Mouse (Mus musculus) embryonic facial prominence, embryonic 12.5 days (tissue): ENCODE measurements around the gene Card10. TPM values are rescaled to one million over a fixed set of nuclear protein-coding genes. Genes with fewer than 3 reads are reported as not detected.
"Not testable (repeated sequence)": the region's sequence is repeated elsewhere in the genome, so short reads cannot be mapped to it uniquely, and the experiment has no call there.

ENCODE experiments used
- ATAC-seq: fragments of 200-750 bp; cut with Nextera tagmentation; 2 replicates; pipeline ENCODE4 v1.8.0; 2017; ENCODE audit not compliant: insufficient number of reproducible peaks, insufficient read depth, low FRiP score, low TSS enrichment
- H3K27ac ChIP-seq: fragments of 300-500 bp; sonication (generic); 2 replicates; pipeline ENCODE4 v1.5.1; 2016; ENCODE audit warnings: mild to moderate bottlenecking
- H3K27me3 ChIP-seq: fragments of 300-500 bp; sonication (generic); 2 replicates; pipeline ENCODE4 v1.6.1; 2016; ENCODE audit warnings: mild to moderate bottlenecking, moderate library complexity
- H3K36me3 ChIP-seq: fragments of 300-500 bp; sonication (generic); 2 replicates; pipeline ENCODE4 v1.6.1; 2016; ENCODE audit warnings: mild to moderate bottlenecking
- H3K4me1 ChIP-seq: fragments of 300-500 bp; sonication (generic); 2 replicates; pipeline ENCODE4 v1.6.1; 2016
- H3K4me2 ChIP-seq: fragments of 300-500 bp; sonication (generic); replicated peaks from 2 replicates; pipeline ENCODE4 v1.6.1; 2016; ENCODE audit warnings: mild to moderate bottlenecking, moderate library complexity
- H3K4me3 ChIP-seq: fragments of 300-500 bp; sonication (generic); 2 replicates; pipeline ENCODE4 v1.5.1; 2016; ENCODE audit warnings: mild to moderate bottlenecking
- H3K9ac ChIP-seq: fragments of 300-500 bp; sonication (generic); 2 replicates; pipeline ENCODE4 v1.6.1; 2016; ENCODE audit warnings: mild to moderate bottlenecking, moderate library complexity
- H3K9me3 ChIP-seq: fragments of 300-500 bp; sonication (generic); 2 replicates; pipeline ENCODE4 v1.6.1; 2016; ENCODE audit warnings: mild to moderate bottlenecking, moderate library complexity
- WGBS: fragments of 180-500 bp; shearing (Covaris S2); methylation state at CpG from one replicate; pipeline ENCODE4 v1.1.7; 2016; 5-methylcytosine and 5-hydroxymethylcytosine counted together
- polyA plus RNA-seq: library from polyadenylated mRNA; unstranded; fragments of >200 nt; fragmentation: Nextera tagmentation; extraction: Ambion mirVana; gene quantifications from 2 replicates; pipeline ENCODE4 v1.2.1, GENCODE M21; 2016

The Card10 gene
- polyA plus RNA-seq, result 3.6 TPM in 2 replicates

DNA sequence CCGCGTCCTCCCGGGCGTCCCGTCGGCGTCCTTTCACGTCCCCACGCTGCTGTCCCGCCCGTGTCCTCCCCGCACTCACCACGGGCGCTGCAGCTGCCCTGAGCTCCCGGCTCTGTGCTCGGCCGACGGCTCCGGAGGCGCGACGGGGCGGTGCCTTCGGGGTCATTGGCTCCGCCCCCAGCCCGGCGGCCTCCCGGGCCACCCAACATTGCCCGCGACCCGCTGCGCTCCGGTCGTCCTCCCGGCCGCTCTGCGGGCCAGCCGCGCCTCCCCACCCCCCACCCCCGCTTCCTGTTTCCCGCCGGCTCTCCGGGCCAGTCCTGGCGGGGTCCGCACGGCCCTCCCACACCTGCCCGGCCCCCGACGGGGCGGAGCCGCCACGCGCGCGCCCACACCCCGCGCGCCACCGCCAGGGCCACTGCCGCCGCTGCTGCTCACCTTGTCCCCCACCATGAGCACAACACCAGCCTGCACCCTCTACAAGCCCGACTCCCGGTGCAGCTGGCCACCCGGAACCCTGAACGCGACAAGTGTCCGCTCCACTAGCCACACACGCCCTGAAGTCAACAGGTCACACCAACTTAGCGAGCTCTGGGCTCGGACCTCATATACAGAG lies at the start of gene Card10:
Card10 (minus strand) TSS at position 267 of the 616 bp plus-strand sequence.
- H3K27me3 ChIP-seq, result peaks cover 47% of the 10 kb centered on the region

DNA sequence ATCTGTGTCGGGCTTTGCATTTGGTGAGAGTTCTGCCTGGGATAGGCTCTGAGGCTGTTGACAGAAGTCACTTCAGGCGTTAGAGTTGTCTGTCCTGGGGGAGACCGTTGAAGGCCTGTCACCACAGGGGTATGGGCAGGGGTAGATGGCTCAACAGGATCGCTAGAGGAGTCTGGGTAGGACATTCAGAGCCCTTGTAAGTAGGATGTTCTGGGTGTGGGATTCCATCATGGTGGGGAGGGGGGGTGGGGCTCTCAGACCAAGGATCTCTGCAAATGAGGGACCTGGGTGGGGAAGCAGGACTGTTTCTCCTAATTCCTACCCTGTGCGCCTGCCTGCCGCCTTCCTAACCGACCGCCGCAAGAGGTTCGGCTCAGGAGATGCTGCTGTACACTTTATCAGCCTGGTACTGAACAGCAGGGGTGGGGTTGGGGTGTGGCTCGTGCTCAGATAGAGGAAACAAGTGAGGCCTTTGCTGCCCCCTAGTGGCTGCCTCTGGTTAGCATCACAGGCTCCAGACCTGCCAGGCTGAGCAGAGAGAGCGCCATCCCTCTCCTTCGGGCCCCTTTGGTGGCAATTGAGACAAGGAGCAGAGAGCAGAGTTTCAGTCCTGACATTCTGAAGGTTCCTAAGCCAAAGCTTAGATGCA lies 48.8 kb upstream of the Card10 start:
- H3K36me3 ChIP-seq, result no peaks in the 10 kb centered on the region
- 10% methylated on average over 13 of the region's 13 CpGs for WGBS
- ATAC-seq, result peak; percentile 67; the same call in 1 of the 2 replicates
- no peak overlapping the region for H3K4me3 ChIP-seq
- H3K9ac ChIP-seq, result no peak overlapping the region
- no peaks in the 10 kb centered on the region for H3K27me3 ChIP-seq
- no peaks in the 10 kb centered on the region for H3K9me3 ChIP-seq
- H3K4me1 ChIP-seq, result 0 out of 2 replicates have a peak, but pooled peaks cover 4% of the 10 kb centered on the region
- no peak overlapping the region for H3K27ac ChIP-seq
- no peak overlapping the region for H3K4me2 ChIP-seq

More for the DNA sequence above, at the start of gene Card10:
- Histone ChIP-seq H3K27ac (0 out of 2 replicates have a peak within 1 kb of the TSS, but pooled peaks have one; percentile 25), H3K36me3 (no peaks in the 10 kb centered on the region), H3K9ac (peak within 1 kb of the TSS; percentile 54), H3K4me2 (peak within 1 kb of the TSS; percentile 92), H3K9me3 (no peaks in the 10 kb centered on the region), H3K4me1 (peaks cover 9% of the 10 kb centered on the region; the same call in 1 of the 2 replicates), H3K4me3 (peak within 1 kb of the TSS; percentile 57)
- WGBS, result 1% methylated on average over 66 of the region's 70 CpGs
- ATAC-seq, result peak; percentile 62; the same call in 1 of the 2 replicates

DNA sequence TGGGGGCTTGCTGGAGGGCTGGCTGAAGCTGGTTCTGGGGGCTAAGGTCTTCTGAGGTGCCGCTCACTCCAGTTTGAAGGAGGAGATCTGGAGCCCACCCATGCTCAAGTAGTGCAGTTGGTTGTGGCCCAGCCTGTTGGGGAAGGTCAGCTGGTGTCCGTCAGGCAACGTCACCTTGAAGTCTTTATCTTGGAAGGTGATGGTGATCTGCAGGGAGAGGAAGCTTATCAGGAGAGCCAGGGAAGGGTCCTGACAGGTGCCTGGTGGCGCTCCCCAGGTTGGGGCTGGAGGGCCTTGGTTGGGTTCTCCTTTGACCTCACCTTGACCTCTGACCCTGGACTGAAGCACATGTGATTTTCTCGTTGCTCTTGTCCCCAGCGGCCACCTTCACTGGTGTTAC lies 48.1 kb upstream of the Card10 start:
- Histone ChIP-seq H3K4me3 (no peak overlapping the region), H3K27ac (no peak overlapping the region), H3K9ac (no peak overlapping the region), H3K9me3 (no peaks in the 10 kb centered on the region), H3K4me2 (no peak overlapping the region), H3K27me3 (no peaks in the 10 kb centered on the region), H3K4me1 (0 out of 2 replicates have a peak, but pooled peaks cover 4% of the 10 kb centered on the region), H3K36me3 (no peaks in the 10 kb centered on the region)
- 66% methylated on average over 6 of the region's 6 CpGs for WGBS
- no peak for ATAC-seq

DNA sequence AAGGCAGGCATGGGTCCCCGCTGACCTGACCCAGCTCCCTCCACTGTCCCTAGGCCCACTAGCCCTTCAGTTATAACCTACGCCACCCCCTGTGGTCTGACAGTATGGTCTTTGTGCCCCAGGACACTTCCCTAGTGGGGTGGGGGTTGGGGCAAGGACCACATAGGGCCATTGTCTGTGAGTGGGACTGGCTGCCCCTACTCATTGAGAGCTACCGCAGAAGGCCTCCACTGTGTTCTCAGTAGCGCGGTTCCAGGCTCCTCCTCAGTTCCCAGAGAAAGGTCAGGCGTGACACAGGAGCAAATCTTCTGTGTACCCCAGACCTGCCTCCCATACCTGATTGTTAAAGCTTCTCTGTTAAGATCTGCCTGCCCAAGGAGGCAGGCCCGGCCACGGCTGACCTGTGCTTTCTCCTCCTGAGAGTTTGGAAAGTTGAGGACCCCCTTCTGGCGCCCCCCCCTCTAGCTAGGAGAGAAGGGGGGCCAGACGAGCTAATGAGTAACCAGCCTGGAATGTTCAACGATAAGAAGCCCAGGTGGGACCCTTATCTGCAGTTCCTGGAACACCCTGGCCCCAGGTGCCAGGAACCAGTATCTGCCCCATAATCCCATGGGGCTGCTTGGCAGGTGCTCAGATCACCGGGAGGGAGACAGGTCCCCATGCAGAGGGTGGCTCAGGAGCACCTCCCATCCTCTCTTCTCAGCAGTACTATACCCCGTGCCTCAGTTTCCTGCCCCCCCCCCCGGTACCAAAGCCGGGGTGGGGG lies 47.4 kb upstream of the Card10 start:
- Histone ChIP-seq H3K4me3 (no peak overlapping the region), H3K27me3 (no peaks in the 10 kb centered on the region), H3K9me3 (no peaks in the 10 kb centered on the region), H3K4me1 (peaks cover 9% of the 10 kb centered on the region), H3K36me3 (no peaks in the 10 kb centered on the region), H3K4me2 (no peak overlapping the region), H3K27ac (no peak overlapping the region), H3K9ac (no peak overlapping the region)
- ATAC-seq, result no peak
- WGBS, result 60% methylated on average over 15 of the region's 15 CpGs

DNA sequence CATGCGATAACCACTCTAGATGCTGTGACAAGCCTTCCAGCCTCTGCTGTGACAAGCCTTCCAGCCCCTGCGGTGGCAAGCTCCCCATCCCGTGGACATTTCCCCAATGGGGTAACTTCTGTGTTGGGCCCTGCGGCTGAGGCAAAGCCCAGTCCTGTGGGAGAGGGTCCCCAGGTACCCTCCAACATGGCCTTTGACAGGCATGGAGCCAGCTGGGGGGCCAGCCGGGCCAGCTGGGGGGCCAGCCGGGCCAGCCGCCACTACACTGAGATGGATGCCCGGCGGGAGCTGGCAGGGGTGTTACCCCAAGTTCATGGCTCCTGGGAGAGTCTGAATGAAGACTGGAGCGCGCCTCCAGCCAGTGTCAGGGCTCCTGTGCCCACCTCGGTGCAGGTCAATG lies 46.6 kb upstream of the Card10 start:
- ATAC-seq, result no peak
- H3K36me3 ChIP-seq, result no peaks in the 10 kb centered on the region
- H3K9ac ChIP-seq, result no peak overlapping the region
- no peak overlapping the region for H3K4me3 ChIP-seq
- no peak overlapping the region for H3K4me2 ChIP-seq
- no peak overlapping the region for H3K27ac ChIP-seq
- no peaks in the 10 kb centered on the region for H3K9me3 ChIP-seq
- peaks cover 14% of the 10 kb centered on the region for H3K4me1 ChIP-seq
- WGBS, result 86% methylated on average over 12 of the region's 12 CpGs
- H3K27me3 ChIP-seq, result no peaks in the 10 kb centered on the region

DNA sequence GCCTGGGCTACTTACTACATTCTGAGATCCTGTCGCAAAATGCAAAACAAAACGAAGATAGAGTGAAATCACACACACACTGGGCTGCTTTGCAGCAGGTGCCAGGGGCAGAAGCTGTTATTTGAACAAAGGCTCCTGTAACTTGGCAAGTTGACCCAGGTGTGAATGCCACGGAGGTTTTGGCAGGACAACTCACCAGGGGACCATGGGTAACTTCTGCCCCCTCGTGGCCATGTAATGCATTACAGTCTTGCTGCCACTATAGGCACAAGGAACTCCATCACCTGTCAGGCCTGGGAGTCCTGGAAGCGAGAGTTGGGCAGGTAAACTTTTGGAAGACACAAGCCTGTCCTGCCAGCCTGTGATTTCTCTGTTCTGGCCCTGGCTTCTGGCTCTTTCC lies 45.6 kb upstream of the Card10 start:
- WGBS, result 31% methylated on average over 5 of the region's 5 CpGs
- Histone ChIP-seq H3K4me2 (no peak overlapping the region), H3K36me3 (no peaks in the 10 kb centered on the region), H3K9me3 (no peaks in the 10 kb centered on the region), H3K27ac (no peak overlapping the region), H3K4me3 (no peak overlapping the region), H3K27me3 (0 out of 2 replicates have a peak, but pooled peaks cover 6% of the 10 kb centered on the region), H3K9ac (no peak overlapping the region), H3K4me1 (peaks cover 17% of the 10 kb centered on the region)
- no peak for ATAC-seq

DNA sequence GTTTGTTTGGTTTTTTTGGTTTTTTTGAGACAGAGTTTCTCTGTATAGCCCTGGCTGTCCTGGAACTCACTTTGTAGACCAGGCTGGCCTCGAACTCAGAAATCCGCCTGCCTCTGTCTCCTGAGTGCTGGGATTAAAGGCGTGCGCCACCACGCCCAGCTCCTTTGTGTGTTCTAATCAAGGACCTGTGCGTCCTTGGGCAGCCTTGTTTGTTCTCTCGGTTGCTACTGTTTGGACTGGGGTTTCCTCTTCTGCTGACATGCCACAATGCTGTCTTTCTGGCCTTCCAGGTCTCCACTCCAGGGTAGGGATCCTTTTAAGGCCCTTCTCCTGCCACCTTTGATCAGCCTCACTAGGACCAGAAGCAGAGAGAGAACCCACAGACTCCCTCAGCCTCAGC lies 44.0 kb upstream of the Card10 start:
- H3K27ac ChIP-seq, H3K36me3 ChIP-seq: not testable (repeated sequence)
- H3K4me1 ChIP-seq, result peaks cover 23% of the 10 kb centered on the region

DNA sequence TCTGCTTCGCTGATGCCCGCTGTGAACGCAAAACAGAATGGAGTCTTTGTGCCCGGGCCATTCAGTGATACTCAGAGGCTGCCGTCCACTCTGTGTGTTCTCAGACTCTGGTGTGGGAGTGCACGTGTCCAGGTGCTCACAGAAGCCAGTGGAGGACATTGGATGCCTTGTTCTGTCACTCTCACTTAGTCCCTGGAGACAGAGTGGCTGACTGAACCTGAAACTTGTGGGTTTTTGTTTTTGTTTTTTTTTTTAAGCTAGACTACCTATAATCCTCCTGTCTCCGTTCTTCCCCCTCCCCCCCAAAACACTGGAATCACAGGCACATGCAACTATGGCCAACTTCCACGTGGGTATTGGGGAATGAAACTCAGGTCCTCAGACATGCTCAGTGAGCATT lies 43.5 kb upstream of the Card10 start:
- H3K9me3 ChIP-seq, result no peaks in the 10 kb centered on the region
- 63% methylated on average over 8 of the region's 8 CpGs for WGBS
- no peak overlapping the region for H3K27ac ChIP-seq
- no peak for ATAC-seq
- H3K9ac ChIP-seq, result no peak overlapping the region
- H3K4me2 ChIP-seq, result no peak overlapping the region
- 0 out of 2 replicates have a peak, but pooled peaks cover 6% of the 10 kb centered on the region for H3K27me3 ChIP-seq
- H3K4me3 ChIP-seq, result no peak overlapping the region
- H3K4me1 ChIP-seq, result peaks cover 24% of the 10 kb centered on the region
- no peaks in the 10 kb centered on the region for H3K36me3 ChIP-seq

More for the DNA sequence above, 44.0 kb upstream of the Card10 start:
- ATAC-seq, H3K4me2 ChIP-seq, H3K9ac ChIP-seq, H3K9me3 ChIP-seq, H3K27me3 ChIP-seq, H3K4me3 ChIP-seq: not testable (repeated sequence)
- 83% methylated on average over 7 of the region's 7 CpGs for WGBS

DNA sequence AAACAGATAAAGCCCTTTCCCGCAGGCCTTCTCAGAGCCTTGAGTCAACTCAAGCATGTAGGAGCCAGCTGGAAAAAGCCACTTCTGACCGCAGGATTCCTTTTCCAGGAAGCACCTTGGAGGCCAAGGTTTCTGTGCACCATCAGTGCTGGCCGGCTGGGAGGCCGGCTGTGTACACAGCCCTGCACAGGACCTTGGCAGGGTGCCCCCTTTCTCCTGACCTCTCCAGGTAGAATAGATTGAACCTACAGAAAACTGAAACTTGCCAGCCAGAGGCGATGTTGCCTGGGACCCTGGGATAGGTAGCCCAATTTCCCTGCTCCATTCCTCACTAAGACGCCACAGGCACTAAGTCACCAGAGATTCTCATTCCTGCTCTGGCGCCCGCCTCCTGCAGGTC lies 43.0 kb upstream of the Card10 start:
- no peak for ATAC-seq
- Histone ChIP-seq H3K9me3 (no peaks in the 10 kb centered on the region), H3K27me3 (0 out of 2 replicates have a peak, but pooled peaks cover 6% of the 10 kb centered on the region), H3K4me3 (no peak overlapping the region), H3K9ac (no peak overlapping the region), H3K4me1 (peaks cover 28% of the 10 kb centered on the region), H3K4me2 (no peak overlapping the region), H3K36me3 (no peaks in the 10 kb centered on the region), H3K27ac (no peak overlapping the region)
- WGBS, result 77% methylated on average over 8 of the region's 8 CpGs

DNA sequence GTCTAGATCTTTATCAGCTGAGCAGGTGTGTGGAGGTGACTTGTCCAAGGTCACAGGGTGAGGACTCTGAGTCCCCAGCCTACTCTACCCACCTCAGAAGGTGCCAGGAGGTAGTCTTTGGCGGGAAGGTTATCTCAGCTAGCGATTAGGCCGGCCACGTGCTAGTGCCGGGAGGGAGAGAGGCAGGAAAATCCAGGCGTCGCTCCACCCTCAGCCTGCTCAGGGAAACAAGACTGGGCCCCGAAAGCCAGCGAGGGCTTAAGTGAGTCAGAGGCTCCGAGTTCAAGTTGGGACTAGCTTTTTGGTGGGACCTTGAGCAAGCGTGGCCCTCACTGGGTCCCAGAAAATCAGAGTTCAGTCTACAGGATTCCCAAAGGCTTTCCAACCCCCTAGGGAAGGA lies 42.5 kb upstream of the Card10 start:
- Histone ChIP-seq H3K4me1 (peaks cover 34% of the 10 kb centered on the region), H3K36me3 (no peaks in the 10 kb centered on the region), H3K27ac (no peak overlapping the region), H3K4me3 (no peak overlapping the region), H3K9me3 (no peaks in the 10 kb centered on the region), H3K9ac (no peak overlapping the region), H3K4me2 (peak overlapping the region; percentile 79; the same call in 1 of the 2 replicates), H3K27me3 (0 out of 2 replicates have a peak, but pooled peaks cover 6% of the 10 kb centered on the region)
- WGBS, result 63% methylated on average over 11 of the region's 11 CpGs
- ATAC-seq, result no peak

DNA sequence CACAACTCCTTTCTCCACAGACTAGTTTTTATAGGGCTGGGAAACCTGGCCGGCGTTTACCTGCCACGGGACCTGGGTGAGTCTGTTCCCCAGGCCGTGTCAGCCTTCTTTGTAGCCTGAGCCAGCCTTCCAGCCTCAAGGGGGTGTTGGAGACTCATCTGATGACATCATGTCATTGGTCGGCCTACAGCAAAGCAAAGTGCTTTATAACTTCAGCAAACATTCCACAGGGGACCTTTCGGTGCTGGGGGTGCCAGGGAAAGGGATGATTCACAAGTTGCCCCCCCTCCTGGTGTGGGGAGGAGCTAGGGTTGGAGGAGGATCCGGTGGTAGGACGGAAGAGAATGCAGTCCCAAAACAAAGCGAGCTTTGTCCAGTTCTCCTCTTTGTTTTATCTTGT lies 41.9 kb upstream of the Card10 start:
- H3K36me3 ChIP-seq, result no peaks in the 10 kb centered on the region
- no peak for ATAC-seq
- 25% methylated on average over 9 of the region's 9 CpGs for WGBS
- H3K4me1 ChIP-seq, result peaks cover 39% of the 10 kb centered on the region
- peak overlapping the region; percentile 79; the same call in 1 of the 2 replicates for H3K4me2 ChIP-seq
- H3K9me3 ChIP-seq, result no peaks in the 10 kb centered on the region
- H3K27ac ChIP-seq, result 0 out of 2 replicates have a peak overlapping the region, but pooled peaks have one; percentile 12
- H3K27me3 ChIP-seq, result 0 out of 2 replicates have a peak, but pooled peaks cover 6% of the 10 kb centered on the region
- no peak overlapping the region for H3K4me3 ChIP-seq
- H3K9ac ChIP-seq, result no peak overlapping the region
